Mouse (Mus musculus) lung, postnatal 25 days (tissue): ENCODE measurements around the gene Jup.
"Not testable (repeated sequence)": the region's sequence is repeated elsewhere in the genome, so short reads cannot be mapped to it uniquely, and the experiment has no call there.

Experiments
- DNase-seq: peaks from one replicate; pipeline ENCODE4 v3.0.0; 2022; ENCODE audit warnings: low spot score

The Jup gene

GRCm38 (mm10) chr11:100357408-100357807 is 40.2 kb downstream of the Jup start:
- no peak for DNase-seq

GRCm38 (mm10) chr11:100356819-100357211 is 40.7 kb downstream of the Jup start:
- no peak for DNase-seq

- DNase-seq = peak; percentile 58
Observed at GRCm38 (mm10) chr11:100355972-100356818, 41.4 kb downstream of the Jup start, which contains the start of gene Hap1. TSS of gene Hap1 (minus strand) at chr11:100356128.

DNA sequence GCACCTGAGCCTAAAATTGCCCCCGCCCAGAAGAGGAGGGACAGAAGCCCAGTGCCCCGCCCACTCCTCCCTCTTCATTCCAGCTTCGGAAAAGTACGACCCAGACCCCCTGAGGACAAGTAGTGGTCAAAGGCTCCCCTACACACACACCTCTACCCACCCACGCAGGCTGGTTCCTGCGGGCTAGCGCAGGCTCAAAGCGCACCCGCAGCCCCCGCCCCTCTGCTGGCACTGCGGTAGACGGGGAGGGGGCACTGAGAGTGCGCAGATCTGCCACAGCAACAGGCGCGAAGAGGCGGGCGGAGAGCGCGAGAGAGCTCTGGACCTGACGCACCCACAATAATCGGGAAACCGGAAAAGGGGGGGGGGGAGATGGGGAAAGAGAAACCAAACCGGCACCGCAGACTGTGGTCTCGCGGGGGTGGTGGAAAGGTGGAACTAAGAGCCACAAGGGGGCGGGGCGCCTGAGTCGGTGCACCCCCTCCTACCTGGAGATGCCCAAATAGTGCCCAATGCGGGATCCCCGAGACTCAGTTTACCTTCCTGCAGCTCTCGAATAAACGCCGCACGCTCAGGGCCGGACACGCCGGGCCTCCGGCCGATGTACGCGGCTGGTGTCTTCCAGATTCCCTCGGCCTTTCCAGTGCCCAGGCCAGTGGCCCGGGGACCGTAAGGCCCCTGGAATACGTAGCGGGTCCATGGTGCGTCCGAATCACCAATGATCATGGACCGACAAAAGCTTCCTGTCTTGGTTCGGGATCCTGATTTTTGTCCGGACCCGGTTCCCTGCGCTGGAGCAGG is 42.2 kb downstream of the Jup start:
- DNase-seq = no peak

GRCm38 (mm10) chr11:100352076-100352857 is 45.3 kb downstream of the Jup start:
- no peak for DNase-seq

DNA sequence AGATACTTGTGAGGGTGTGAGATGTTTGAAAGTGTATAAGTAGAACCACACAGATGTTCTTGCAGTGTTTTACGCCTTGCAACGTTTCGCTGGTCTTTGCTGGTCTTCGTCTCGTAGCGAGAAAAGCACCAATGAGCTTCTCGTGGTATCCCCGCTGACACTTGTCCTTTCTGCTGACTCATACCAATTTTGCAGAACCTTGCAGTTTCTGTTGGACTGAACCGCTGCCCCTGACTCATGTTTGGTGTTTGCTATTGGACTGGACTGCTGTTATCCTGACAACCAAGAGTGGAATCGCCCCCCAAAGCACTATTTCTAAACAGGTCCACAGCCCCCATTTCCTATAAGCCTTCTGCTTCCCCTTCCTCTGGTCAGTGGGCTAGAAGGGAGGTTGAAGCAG is 53.3 kb downstream of the Jup start:
- DNase-seq = no peak

DNA sequence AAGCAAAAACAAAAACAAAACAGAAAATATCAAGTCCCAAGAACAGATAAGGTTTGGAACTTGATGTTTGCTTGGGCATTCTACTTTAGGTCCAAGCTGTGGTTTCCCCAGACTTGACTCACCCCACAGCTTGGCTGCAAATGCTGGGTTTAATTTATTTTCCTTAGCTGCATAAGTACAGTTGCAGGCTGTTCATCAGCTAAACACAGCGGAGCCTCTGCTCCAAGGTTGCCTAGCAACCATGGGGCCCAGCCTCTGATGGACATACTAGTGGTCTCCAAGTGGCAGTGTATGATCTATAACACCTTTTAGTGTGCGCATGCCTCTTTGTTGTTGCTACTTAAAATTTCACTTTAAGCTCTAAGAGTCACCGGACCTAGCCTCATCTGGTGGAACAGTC is 61.8 kb downstream of the Jup start:
- DNase-seq = no peak

- DNase-seq = no peak
Observed at GRCm38 (mm10) chr11:100333944-100334457, 63.6 kb downstream of the Jup start, which contains the start of gene Gast. TSS of gene Gast (plus strand) at chr11:100334407.

- no peak for DNase-seq
Observed at GRCm38 (mm10) chr11:100332766-100333515, 64.6 kb downstream of the Jup start.

- peak; percentile 17 for DNase-seq
Observed at GRCm38 (mm10) chr11:100330816-100331375, 66.7 kb downstream of the Jup start.

DNA sequence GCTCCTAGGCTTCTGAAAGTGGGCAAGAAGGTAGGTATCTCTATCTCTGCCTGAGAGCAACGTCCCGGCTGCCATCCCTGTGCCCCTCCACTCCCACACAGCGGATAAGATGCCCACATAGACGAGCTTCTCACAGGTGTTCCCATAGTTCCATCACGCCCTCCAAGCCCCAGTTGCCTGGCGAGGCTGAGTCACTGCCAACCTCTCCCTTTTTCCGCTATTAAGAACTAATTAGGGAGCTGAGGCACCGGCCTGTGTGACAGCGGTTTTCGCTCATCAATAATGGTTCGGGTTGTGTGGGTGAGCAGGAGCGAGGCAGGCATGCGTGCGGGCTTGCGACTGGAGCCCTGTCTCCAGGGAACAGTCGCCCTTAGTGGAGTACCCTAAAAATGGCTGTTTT is 67.3 kb downstream of the Jup start:
- DNase-seq = no peak

GRCm38 (mm10) chr11:100327761-100328160 is 69.8 kb downstream of the Jup start:
- DNase-seq = no peak

DNA sequence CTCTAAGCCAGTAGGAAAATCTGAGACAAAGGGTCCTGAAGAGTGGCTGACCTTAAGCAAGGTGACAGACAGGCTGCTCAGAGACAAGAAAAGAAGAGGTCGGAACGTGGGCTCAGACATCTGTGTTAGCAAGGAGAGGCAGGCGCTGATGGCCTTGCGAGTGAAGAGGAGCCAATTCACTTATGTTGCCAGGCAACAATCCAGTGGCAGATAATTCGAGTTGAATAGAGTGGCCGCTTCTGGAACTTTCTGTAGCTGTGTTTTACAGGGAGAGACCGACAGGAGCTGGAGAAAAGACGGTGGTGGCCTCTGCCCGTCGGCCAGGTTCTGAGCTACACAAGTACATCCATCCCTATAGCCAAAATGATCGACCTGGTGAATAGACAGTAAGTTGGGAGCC is 70.2 kb downstream of the Jup start:
- DNase-seq = no peak

- no peak for DNase-seq
Observed at GRCm38 (mm10) chr11:100325062-100325629, 72.4 kb downstream of the Jup start.

DNA sequence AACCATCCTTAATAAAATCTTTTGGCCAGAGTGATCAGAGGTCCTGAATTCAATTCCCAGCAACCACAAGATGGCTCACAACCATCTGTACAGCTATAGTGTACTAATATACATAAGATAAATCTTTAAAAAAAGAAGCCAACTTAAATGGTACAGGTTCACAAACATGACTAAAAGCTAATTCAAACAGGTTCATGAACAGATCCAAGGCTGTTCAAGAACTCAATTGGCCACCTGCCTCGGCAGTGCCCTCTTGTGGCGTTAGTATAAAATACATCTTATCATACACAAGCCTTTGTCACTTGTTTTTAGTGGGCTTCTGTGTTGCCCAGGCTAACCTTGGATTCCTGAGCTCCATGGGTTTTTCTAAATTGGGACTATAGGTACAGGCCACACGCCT is 74.0 kb downstream of the Jup start:
- DNase-seq = peak; percentile 62

GRCm38 (mm10) chr11:100322591-100323258 is 74.8 kb downstream of the Jup start:
- DNase-seq = no peak

DNA sequence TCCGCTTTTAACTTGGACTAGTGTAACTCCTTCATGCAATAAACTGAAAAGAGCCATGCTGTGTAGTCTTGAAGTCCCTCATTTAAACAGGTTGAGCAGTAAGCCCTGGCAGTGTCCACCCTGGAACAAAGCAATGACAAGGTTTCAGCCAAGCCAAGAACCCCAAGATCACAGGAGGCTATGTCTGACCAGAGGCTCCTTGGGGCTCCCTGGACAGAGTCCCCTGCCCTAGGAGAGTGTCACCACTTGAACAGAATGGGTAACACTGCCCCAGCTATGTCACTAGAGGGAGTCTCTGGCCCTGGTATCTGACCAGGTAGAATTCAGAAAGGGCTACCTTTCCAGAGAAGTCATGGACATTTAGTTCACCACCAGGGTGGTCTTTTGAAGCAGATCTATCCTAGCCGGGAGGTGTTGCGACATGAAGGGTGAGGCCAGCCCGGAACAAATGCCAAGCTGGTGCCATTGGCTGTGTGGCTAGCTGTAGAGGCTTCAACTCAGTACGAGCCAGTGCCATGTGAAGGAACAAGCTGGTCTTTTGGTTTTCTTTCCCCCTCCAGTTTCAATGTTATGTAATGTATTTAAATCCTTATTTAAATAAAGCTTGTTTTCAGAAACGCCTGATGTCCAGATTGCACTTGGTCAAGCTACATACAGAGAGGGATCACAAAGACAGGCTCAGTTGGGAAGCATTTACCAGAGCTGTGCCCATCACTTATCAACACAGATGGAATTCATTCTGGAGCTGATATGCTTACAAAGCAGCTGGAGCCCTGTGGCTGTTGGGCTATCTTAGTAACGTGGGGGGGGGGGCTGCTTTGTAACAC is 75.9 kb downstream of the Jup start:
- not testable (repeated sequence) for DNase-seq

GRCm38 (mm10) chr11:100320701-100321410 is 76.7 kb downstream of the Jup start:
- not testable (repeated sequence) for DNase-seq
